Mouse (Mus musculus) MEL-GATA-1-ER (cell line): ENCODE data around the gene Nbea.

Experiments used
- DNase-seq: peaks from one replicate; pipeline ENCODE4 v3.0.0-alpha.2; 2012; ENCODE audit warnings: low read depth; ENCODE audit errors: extremely low read depth

The Nbea gene

GRCm38 (mm10) chr3:55600286-55600685, 583.2 kb downstream of the Nbea start:
- no peak for DNase-seq

GRCm38 (mm10) chr3:55599366-55600085, 584.0 kb downstream of the Nbea start:
- DNase-seq: no peak

GRCm38 (mm10) chr3:55598681-55599080, 584.8 kb downstream of the Nbea start:
- DNase-seq: no peak

- DNase-seq: no peak
These were observed 590.2 kb downstream of the Nbea start for GRCm38 (mm10) chr3:55593312-55593711.

DNA sequence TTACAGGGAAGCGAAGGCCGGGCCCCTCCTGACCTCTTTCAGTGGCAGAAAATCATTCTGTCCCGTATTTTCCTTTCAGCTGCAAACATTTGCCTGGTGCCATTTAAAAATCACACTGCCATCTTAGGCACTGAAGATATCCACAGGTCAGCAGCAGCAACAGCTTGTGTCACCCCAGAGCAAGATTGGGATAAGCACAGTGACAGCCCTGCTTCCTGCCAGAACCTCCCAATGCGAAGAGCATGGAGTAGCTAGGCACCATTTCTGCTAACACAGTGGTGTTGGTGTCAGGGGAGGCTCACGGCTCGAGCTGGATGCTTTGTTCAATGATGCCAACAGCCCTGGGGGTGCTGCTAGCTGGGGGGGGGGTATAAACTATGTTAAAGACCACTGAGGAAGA, 592.8 kb downstream of the Nbea start:
- DNase-seq: no peak

DNA sequence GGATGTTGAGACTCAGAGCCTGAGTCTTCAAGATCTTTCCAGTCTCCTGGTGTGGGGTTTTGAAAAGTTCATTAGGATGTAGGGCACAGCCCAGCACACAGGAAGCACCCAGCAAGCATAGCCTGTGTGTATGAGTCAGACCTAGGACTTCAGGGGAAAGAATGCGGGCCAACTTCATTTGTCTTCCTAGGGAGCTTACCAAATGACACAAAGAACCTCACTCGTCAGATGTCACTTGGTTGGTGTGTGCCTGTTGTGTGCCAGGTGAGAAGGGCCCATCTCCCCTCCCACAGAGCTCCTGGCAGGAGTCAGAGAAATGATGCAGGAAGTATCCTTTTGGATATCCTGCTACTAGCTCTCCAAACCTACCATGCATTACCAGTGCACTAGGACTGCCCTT, 593.2 kb downstream of the Nbea start:
- no peak for DNase-seq

- DNase-seq: no peak
These were observed 594.0 kb downstream of the Nbea start for GRCm38 (mm10) chr3:55589402-55589944.

GRCm38 (mm10) chr3:55587972-55588946, 595.2 kb downstream of the Nbea start:
- DNase-seq: no peak

- no peak for DNase-seq
These were observed 596.0 kb downstream of the Nbea start for GRCm38 (mm10) chr3:55587434-55587971.
